Mouse (Mus musculus) megakaryocyte progenitor cell, adult 5-6 weeks (primary cell): ENCODE data around the gene Ncstn. TPM values are rescaled to one million over a fixed set of nuclear protein-coding genes. Genes with fewer than 3 reads are reported as not detected.

Experiments used
- ATAC-seq: replicated peaks from 2 replicates; pipeline ENCODE4 v1.8.0; 2016; ENCODE audit warnings: mild to moderate bottlenecking, moderate TSS enrichment, inconsistent platforms; ENCODE audit not compliant: poor library complexity
- total RNA-seq, 2 experiments: library from RNA; stranded (forward) in 1 of 2; stranded (reverse) in 1 of 2; fragments of 157-497, 149-512 nt in 1 of 2; fragments of 200-1000 nt in 1 of 2; gene quantifications; 2 replicates each; pipeline versions ENCODE4 v1.2.3 to v1.2.4; 2015 to 2017

Gene Ncstn
- total RNA-seq, 2 experiments from 2014 or later = 26.3 to 69.0 TPM

DNA sequence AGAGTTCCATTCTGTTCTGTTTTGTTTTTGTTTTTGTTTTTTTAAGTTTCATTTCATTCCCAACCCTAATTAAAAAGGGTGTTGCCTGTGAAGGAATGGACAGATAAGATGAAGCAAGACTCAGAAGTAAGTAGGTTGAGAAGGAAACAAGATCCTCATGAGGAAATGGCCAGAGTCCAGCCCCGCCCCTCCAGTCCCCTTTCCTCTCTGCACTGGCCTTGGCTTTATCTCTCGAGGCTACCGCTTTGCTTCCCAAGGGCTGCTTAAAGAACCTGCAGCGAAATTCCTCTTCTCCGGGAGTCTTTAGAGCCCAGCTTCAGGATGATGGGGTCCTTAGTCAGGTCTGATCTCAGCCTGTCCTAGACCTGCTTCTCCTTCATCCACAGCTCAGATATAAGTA is 4.6 kb downstream of the Ncstn start:
- no peak for ATAC-seq

DNA sequence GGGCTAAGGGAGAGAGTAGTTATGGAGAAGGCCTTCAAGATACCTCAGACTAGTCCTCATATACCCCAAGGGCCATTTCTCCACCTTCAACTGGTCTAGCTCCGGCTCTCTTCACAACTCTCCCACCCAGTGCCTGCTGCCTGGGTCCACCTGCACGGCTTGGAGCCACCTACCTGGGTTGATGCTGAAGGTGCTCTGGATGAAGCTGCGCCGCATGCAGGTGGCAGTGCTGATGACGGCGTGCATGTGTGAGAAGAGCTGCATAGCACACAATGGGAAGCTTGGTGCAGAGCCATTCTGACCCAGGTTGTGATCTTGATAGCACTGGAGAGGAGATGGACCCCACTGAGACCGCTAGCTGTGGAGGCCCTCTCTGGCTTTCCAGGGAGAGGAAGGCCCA is 10.0 kb downstream of the Ncstn start:
- ATAC-seq = no peak

- ATAC-seq = no peak
Measured at GRCm38 (mm10) chr1:172071556-172071955, 11.0 kb downstream of the Ncstn start.

DNA sequence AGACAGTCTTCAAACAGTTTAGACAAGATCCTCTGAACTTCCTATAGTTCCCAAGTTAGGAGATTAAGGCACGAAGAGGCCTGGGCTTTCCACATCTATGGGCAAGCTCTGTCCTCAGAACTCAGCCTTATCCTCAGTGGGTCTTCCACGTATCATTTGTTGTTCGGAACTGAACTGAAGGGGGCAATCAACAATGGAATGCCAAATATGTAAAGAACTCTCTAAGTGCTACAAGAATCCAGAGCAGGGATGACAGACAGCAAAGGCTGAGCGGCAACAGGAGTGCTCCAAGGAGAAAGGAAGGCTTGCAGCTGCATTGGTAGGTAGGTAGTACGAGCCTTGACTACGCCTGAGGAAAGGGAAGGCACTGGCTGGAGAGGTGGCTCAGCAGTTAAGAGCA is 12.4 kb downstream of the Ncstn start:
- ATAC-seq = no peak

DNA sequence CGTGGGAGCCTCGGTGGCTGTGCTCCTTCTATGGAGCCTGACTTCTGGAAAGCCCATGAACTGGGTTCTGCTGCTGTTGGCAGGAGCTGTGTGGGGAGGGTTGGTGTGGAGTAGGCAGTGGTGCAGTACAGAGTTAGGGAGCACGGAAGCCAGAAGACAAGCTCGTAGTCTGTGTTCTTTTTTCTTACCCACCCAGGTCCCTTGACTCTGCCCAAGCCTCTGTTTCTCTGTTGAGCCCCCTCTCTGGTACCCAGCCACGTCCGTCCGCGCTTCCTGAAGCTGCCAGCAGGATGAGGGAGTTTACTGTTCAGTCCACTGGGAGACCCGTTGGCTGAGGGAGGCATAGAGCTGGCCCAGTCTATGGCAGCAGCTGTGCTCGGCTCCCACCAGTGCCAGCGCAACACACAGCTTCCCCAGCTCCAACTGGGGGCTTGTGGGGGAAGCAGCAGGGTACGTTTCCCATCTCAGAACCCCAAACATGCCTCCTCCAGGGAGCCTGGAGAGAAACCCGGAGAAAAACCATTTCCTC is 17.9 kb downstream of the Ncstn start:
- ATAC-seq = no peak

DNA sequence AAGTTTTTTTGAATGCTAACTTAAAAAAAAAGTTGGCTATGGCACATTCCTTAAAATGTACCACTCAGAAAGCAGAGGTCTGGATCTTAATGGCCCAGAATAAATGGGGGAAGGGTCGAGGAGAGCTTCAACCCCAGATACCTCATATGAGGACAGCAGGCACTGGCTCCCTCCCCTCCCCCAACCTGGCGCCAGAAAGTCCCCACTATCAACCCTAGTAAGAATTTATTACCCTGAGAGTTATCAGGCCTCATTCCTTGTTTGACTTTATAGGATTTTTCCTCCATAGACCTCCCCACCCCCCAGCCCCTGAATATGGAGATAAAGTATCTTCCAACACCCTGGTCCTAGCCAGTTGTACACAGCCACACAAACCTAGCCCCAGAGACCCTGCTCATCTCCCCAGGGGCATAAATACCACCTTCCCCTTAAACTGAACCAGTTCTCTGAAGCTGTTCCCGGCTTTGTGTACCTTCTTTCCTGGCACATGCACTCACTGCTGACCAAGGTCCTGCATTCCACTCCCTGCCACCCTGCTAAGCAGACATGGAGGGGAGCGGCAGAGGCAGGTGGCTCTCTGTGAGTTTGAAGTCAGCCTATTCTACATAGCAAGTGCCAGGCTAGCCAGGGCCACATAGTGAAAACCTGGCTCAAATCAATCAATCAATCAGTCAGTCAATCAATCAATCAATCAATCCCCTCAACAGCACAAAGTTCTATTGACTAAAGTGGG is 19.1 kb downstream of the Ncstn start:
- no peak for ATAC-seq

GRCm38 (mm10) chr1:172062101-172062500 is 20.5 kb downstream of the Ncstn start:
- no peak for ATAC-seq

DNA sequence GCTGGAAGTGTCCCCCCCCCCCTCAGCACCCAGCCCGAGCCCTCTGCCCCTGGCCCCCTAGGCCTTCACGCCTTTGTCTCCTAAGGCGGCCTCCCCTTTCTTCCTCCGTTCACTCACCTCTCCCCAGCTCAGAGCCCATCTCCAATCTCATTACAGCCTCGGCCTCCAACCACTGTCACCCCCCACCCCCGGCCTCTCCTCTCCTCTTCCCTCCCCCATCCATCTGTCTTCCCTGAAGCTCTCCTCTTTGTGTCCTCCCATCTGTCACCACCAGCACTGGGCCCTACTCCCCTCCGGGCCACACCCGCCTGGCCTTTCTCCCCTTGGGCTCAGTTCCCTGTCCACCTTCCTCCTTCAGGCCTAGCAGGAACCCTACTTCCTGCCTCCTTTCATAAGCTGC is 21.4 kb downstream of the Ncstn start:
- ATAC-seq = no peak

- no peak for ATAC-seq
Measured at GRCm38 (mm10) chr1:172060659-172061058, 21.9 kb downstream of the Ncstn start.

DNA sequence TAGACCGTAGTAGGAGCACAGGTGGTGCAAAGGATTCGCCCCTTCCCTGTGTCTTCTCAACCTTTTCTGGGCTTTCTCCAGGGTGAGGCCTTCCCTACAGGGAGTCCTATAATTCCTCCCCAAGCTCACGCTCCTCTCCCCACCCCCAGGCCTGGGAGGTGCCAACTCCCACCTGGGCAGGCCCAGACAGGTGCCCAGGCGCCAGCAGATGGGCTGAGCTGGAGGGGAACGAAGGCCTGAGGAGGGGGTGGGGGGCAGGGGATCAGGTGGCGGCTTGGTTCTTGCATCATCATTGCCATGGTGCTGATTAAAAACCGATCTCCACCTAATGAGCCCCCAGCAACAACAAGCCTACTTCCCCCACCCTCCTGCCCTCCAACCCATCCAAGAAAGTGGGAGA is 23.7 kb downstream of the Ncstn start:
- ATAC-seq = no peak

DNA sequence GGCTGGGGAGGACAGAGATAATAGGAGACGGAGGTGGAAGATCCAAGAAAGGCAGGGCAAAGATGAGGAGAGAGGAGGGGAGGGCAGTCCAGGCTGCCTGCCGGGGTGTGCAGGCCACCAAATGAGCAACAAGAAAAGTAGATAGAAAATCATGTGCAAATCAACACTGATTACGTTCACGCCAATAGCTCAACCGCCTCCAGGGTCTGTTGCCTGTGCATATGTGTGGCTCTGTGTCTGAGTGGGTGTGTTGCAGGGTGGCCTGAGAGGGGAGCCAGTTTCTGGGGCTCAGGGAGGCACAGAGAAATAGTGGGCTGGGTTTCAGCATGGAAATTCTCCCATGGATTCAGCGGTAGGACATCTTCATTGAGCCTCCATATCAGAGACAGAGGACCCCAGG is 24.3 kb downstream of the Ncstn start:
- no peak for ATAC-seq

DNA sequence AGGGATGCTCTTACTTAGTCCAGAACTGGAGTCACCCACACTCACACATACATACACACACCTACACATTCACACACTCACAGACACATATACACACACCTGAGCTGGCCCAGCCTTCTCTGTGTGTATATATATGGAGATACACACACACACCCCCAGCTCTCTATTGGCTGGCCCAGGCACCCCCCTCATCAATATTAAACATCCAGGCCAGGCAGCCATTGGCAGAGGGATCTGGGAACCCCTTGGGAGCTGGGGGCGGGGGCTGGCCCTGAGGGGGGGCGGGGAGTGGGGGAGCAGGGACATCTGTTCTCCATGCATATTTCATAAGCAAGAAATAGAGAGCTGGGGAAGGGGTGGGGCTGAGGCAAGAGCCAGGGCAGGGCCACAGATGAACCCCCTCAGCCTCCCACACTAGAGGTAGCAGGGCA is 25.1 kb downstream of the Ncstn start, which contains the start of gene Nhlh1:
Nhlh1 (minus strand) TSS at position 83 of the 431 bp plus-strand sequence.
- no peak for ATAC-seq

DNA sequence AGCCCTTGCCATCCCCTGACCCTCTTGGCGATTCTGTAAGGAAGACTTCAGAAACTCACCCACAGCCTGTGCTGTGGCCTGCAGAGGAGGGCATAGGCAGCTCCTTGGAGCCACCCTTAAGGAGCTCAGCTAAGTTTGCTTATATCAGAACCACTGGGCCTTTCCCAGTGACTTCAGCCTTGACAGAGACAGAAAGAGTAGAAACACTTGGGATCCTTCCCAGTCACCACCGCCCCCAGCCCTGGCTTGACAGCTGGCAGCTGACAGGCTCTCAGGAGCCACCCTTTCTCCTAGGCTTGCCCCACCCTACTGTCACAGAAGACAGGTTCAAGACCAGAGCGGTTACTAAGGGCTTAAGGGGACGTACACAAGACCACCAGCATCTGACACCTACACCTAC is 26.3 kb downstream of the Ncstn start:
- no peak for ATAC-seq

GRCm38 (mm10) chr1:172053541-172054440 is 28.8 kb downstream of the Ncstn start:
- ATAC-seq = no peak

- 0 out of 2 replicates have a peak, but pooled peaks have one; percentile 25 for ATAC-seq
Measured at GRCm38 (mm10) chr1:172052766-172053279, 29.8 kb downstream of the Ncstn start.

GRCm38 (mm10) chr1:172049131-172049782 is 33.3 kb downstream of the Ncstn start:
- ATAC-seq = no peak

GRCm38 (mm10) chr1:172048241-172048734 is 34.3 kb downstream of the Ncstn start:
- no peak for ATAC-seq

DNA sequence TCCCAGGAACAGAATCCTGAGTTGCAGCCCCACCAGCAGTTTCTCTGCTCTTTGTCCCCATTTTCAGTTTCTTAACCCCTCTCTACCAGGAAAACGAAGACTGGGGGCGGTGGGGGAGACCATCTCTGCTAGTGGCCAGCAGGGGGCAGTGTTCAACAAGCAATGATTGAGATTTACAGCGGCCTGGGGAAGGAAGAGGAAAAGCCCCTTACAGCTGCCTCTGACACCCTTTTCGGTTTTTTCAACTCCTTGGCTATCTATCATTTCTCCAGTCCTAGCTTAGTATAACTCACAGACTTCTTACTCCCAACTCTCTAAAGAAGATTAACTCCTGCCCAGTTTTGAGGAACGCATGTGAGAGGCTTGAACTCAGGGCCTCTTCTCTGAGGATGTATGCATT is 35.7 kb downstream of the Ncstn start:
- ATAC-seq = peak; percentile 96

- peak; percentile 17; the same call in 1 of the 2 replicates for ATAC-seq
Measured at GRCm38 (mm10) chr1:172046410-172046809, 36.2 kb downstream of the Ncstn start.

DNA sequence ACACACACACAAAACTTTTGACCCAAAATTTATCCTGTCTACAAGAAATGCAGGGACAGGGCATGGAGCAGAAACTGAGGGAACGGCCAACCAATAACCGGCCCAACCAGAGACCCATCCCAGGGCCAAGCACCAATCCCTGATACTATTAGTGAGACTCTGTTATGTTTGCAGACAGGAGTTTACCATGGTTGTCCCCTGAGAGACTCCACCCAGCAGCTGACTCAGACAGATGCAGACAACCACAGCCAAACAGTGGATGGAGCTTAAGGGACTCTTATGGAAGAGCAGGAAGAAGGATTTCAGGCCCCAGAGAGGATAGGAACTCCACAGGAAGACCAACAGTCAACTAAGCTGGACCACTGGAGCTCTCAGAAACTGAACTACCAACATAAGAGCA is 52.7 kb downstream of the Ncstn start:
- no peak for ATAC-seq
